21 mouse cellular contexts compared by ENCODE assay signal in genomic region chr11:88231213-88231790, GRCm38 (mm10). TPM values are rescaled to one million over a fixed set of nuclear protein-coding genes. Genes with fewer than 3 reads are reported as not detected.
DNase-seq lines count a peak whose midpoint lies in the region; ATAC-seq and TF ChIP-seq lines count a peak whose summit lies in the region.
"Had no signal": no experiment of that assay in that cellular context is flagged by ENCODE, and none has a peak within 500 bp of the region (broad histone marks: within the 10 kb centered on the region; RNA-seq: fewer than 3 reads in every experiment).

No protein-coding gene starts in this region.

- no peak for ATAC-seq in forebrain, embryonic 13.5 days
- peak; percentile 79 for ATAC-seq in limb, embryonic 14.5 days (ENCODE audit: low FRiP score, low read depth)
- ATAC-seq: activated CD4-positive, CD25-positive, alpha-beta regulatory T cell, adult 4 months had no signal

- H3K9me3 ChIP-seq in forebrain, embryonic 10.5 days: no peaks in the 10 kb centered on the region
- no peaks in the 10 kb centered on the region for H3K9me3 ChIP-seq in forebrain, embryonic 13.5 days (replicated peaks)
- no peaks in the 10 kb centered on the region for H3K9me3 ChIP-seq in limb, embryonic 14.5 days (ENCODE audit: control insufficient read depth, low read length)
- H3K9me3 ChIP-seq: neural tube, embryonic 13.5 days had no signal

- WGBS in forebrain, embryonic 10.5 days: 78% methylated on average over 4 of the region's 4 CpGs
- 90% methylated on average over 4 of the region's 4 CpGs for WGBS in forebrain, embryonic 13.5 days
- 72% methylated on average over 4 of the region's 4 CpGs for WGBS in kidney, adult 2 months
- 73% methylated on average over 4 of the region's 4 CpGs for WGBS in limb, embryonic 14.5 days

- DNase-seq in forebrain, embryonic 10.5 days (ENCODE audit: extremely low spot score, low spot score): no peak
- DNase-seq in kidney, adult 2 months: peak; percentile 36
- no peak for DNase-seq in kidney, postnatal 10 days
- peak; percentile 92 for DNase-seq in gastrocnemius, adult 2 months
- DNase-seq in limb, embryonic 14.5 days (ENCODE audit: low spot score): peak; percentile 48
- no peak for DNase-seq in Muller cell, postnatal 12 days (ENCODE audit: inconsistent ontology term)
- no peak for DNase-seq in ovary, postnatal 14 days (ENCODE audit: low spot score)
- DNase-seq: adrenal gland, postnatal 36 days; cerebellum, postnatal 25 days; heart, postnatal 4 days; kidney, adult 8-10 months; lung, embryonic 14.5 days; thymus, postnatal 36 days had no signal

- H3K36me3 ChIP-seq in forebrain, embryonic 10.5 days (replicated peaks): no peaks in the 10 kb centered on the region
- no peaks in the 10 kb centered on the region for H3K36me3 ChIP-seq in forebrain, embryonic 13.5 days (ENCODE audit: poor library complexity, severe bottlenecking)
- no peaks in the 10 kb centered on the region for H3K36me3 ChIP-seq in kidney, adult 2 months (ENCODE audit: control insufficient read depth, insufficient read depth, low read length)
- H3K36me3 ChIP-seq in limb, embryonic 14.5 days (ENCODE audit: control insufficient read depth, insufficient read depth, low read length): no peaks in the 10 kb centered on the region
- H3K36me3 ChIP-seq: neural tube, embryonic 13.5 days had no signal

- H3K27me3 ChIP-seq in forebrain, embryonic 10.5 days (ENCODE audit: poor library complexity, severe bottlenecking): peaks cover 36% of the 10 kb centered on the region
- H3K27me3 ChIP-seq in forebrain, embryonic 13.5 days: peaks cover 17% of the 10 kb centered on the region; the same call in 1 of the 2 replicates
- no peaks in the 10 kb centered on the region for H3K27me3 ChIP-seq in kidney, adult 2 months (replicated peaks; ENCODE audit: control insufficient read depth, insufficient read depth, low read length)
- H3K27me3 ChIP-seq in limb, embryonic 14.5 days (ENCODE audit: control insufficient read depth, insufficient read depth, low read length): no peaks in the 10 kb centered on the region

- peak overlapping the region; percentile 53 for H3K27ac ChIP-seq in forebrain, embryonic 10.5 days
- H3K27ac ChIP-seq in forebrain, embryonic 13.5 days: no peak overlapping the region
- H3K27ac ChIP-seq in kidney, adult 2 months (ENCODE audit: insufficient read depth, low read depth, low read length): no peak overlapping the region
- peak overlapping the region; percentile 89 for H3K27ac ChIP-seq in gastrocnemius, adult 2 months
- no peak overlapping the region for H3K27ac ChIP-seq in limb, embryonic 14.5 days (replicated peaks; ENCODE audit: low read depth, low read length)
- H3K27ac ChIP-seq: layer of hippocampus, adult 2 months; left cerebral cortex, adult 2 months; neural tube, embryonic 13.5 days; stomach, postnatal 0 days had no signal

- H3K4me3 ChIP-seq in forebrain, embryonic 10.5 days: no peak overlapping the region
- no peak overlapping the region for H3K4me3 ChIP-seq in forebrain, embryonic 13.5 days
- H3K4me3 ChIP-seq in kidney, adult 2 months (ENCODE audit: insufficient read depth, low read depth, low read length): no peak overlapping the region
- H3K4me3 ChIP-seq in gastrocnemius, adult 2 months: peak overlapping the region; percentile 59
- H3K4me3 ChIP-seq in limb, embryonic 14.5 days (replicated peaks; ENCODE audit: low read length): no peak overlapping the region
- H3K4me3 ChIP-seq: layer of hippocampus, adult 2 months; left cerebral cortex, adult 2 months; neural tube, embryonic 13.5 days had no signal

- H3K4me2 ChIP-seq in forebrain, embryonic 13.5 days: no peak overlapping the region
- H3K4me2 ChIP-seq in limb, embryonic 14.5 days (replicated peaks; ENCODE audit: low read depth, low read length, severe bottlenecking): no peak overlapping the region
- H3K4me2 ChIP-seq: heart, embryonic 11.5 days; liver, embryonic 11.5 days; lung, embryonic 14.5 days; neural tube, embryonic 13.5 days had no signal

- peaks cover 48% of the 10 kb centered on the region for H3K4me1 ChIP-seq in forebrain, embryonic 10.5 days
- H3K4me1 ChIP-seq in forebrain, embryonic 13.5 days: peaks cover 39% of the 10 kb centered on the region
- H3K4me1 ChIP-seq in kidney, adult 2 months (ENCODE audit: control insufficient read depth, insufficient read depth, low read length): peaks cover 16% of the 10 kb centered on the region
- H3K4me1 ChIP-seq in limb, embryonic 14.5 days (ENCODE audit: control insufficient read depth, insufficient read depth, low read length): peaks cover 16% of the 10 kb centered on the region

- no peak overlapping the region for H3K9ac ChIP-seq in forebrain, embryonic 13.5 days
- H3K9ac ChIP-seq in limb, embryonic 14.5 days (ENCODE audit: low read depth, low read length, severe bottlenecking): no peak overlapping the region
- H3K9ac ChIP-seq: lung, embryonic 14.5 days; neural tube, embryonic 13.5 days had no signal

- intact Hi-C loops in gastrocnemius, adult 2 months (cut with DNase I): no loop called here

- no peak for TF ChIP-seq CTCF in kidney, adult 2 months (conservative IDR thresholded peaks at IDR 0.05; ENCODE audit: insufficient read depth, insufficient read length, low read depth, low read length)
- no peak for TF ChIP-seq CTCF in gastrocnemius, adult 2 months (IDR thresholded peaks at IDR 0.05)

- TF ChIP-seq POLR2A in kidney, adult 2 months (IDR thresholded peaks at IDR 0.05; ENCODE audit: low read depth, low read length): no peak
- TF ChIP-seq POLR2A in limb, embryonic 14.5 days (IDR thresholded peaks at IDR 0.05; ENCODE audit: borderline replicate concordance, extremely low read depth, insufficient read depth, insufficient read length): no peak

RNA-seq across cellular contexts. Expression of gene Mrps23, which starts 27.1 kb away (rescaled TPM):
- 65.5 and 72.6 TPM in 2 replicates for polyA plus RNA-seq in forebrain, embryonic 10.5 days (2016; fragmentation: Nextera tagmentation; extraction: Ambion mirVana)
- 70.4 and 70.9 TPM in 2 replicates for polyA plus RNA-seq in forebrain, embryonic 13.5 days (2015; fragmentation: Nextera tagmentation; extraction: Ambion mirVana)
- polyA plus RNA-seq in kidney, adult 2 months (2012; rRNA removed): 53.0 and 61.6 TPM in 2 replicates
- 100 to 1,000 TPM; 122 to 144 TPM for total RNA-seq in gastrocnemius, adult 2 months (2021)
- polyA plus RNA-seq in limb, embryonic 14.5 days (2012; rRNA removed): 46.9 and 63.5 TPM in 2 replicates
- polyA plus RNA-seq in limb, embryonic 14.5 days (2014; fragmentation: Nextera tagmentation; extraction: Ambion mirVana): 60.2 and 64.7 TPM in 2 replicates

Comparison
In these comparisons a context has a peak if more than half of its experiments do, and no peak if none do; other contexts are left out.
1. DNase-seq: peak in kidney, adult 2 months (single experiment), gastrocnemius, adult 2 months (single experiment) and limb, embryonic 14.5 days (single experiment); none in forebrain, embryonic 10.5 days (single experiment), kidney, postnatal 10 days (single experiment), Muller cell, postnatal 12 days (single experiment) and ovary, postnatal 14 days (single experiment).
2. H3K27ac ChIP-seq: peak in forebrain, embryonic 10.5 days (single experiment) and gastrocnemius, adult 2 months (single experiment); none in forebrain, embryonic 13.5 days (single experiment), kidney, adult 2 months (single experiment) and limb, embryonic 14.5 days (single experiment).